Mouse (Mus musculus) MEL (cell line): Measurements from ENCODE around the gene Olfr692. TPM values are rescaled to one million over a fixed set of nuclear protein-coding genes. Genes with fewer than 3 reads are reported as not detected.

Experiments
- DNase-seq: peaks from one replicate; pipeline ENCODE4 v3.0.0; 2011; ENCODE audit warnings: low read depth, low spot score
- H3K27ac ChIP-seq: 2 replicates; pipeline ENCODE4 v1.5.1; 2012; ENCODE audit warnings: low read depth, mild to moderate bottlenecking, control low read depth, low read length, moderate library complexity; ENCODE audit not compliant: control insufficient read depth
- H3K27me3 ChIP-seq, 2 experiments: fragments of 150-350 bp in 1 of 2; sonication (generic) in 1 of 2; 2 replicates each; pipeline ENCODE4 v1.6.1; 2012; ENCODE audit warnings: low read length in 2 of 2, mild to moderate bottlenecking in 2 of 2, improper control_type of control experiment in 1 of 2, moderate library complexity in 1 of 2; ENCODE audit not compliant: insufficient read depth in 2 of 2, control insufficient read depth in 1 of 2
- H3K36me3 ChIP-seq, 2 experiments: 2 replicates each; pipeline ENCODE4 v1.6.1; 2012 to 2014; ENCODE audit warnings: low read length in 2 of 2, improper control_type of control experiment in 1 of 2, inconsistent platforms in 1 of 2, mild to moderate bottlenecking in 1 of 2; ENCODE audit not compliant: insufficient read depth in 2 of 2, control insufficient read depth in 1 of 2
- H3K4me1 ChIP-seq, 2 experiments: fragments of 150-350 bp in 1 of 2; sonication (generic) in 1 of 2; 2 replicates each; pipeline ENCODE4 v1.6.1; 2012; ENCODE audit warnings: low read length in 2 of 2, improper control_type of control experiment in 1 of 2, mild to moderate bottlenecking in 1 of 2; ENCODE audit not compliant: insufficient read depth in 2 of 2, control insufficient read depth in 1 of 2
- H3K4me3 ChIP-seq, 2 experiments: fragments of 150-350 bp in 1 of 2; sonication (generic) in 1 of 2; 2 replicates each; pipeline ENCODE4 v1.5.1; 2012; ENCODE audit warnings: low read depth in 2 of 2, low read length in 2 of 2, mild to moderate bottlenecking in 2 of 2, moderate library complexity in 2 of 2, control low read depth in 1 of 2, improper control_type of control experiment in 1 of 2; ENCODE audit not compliant: control insufficient read depth in 1 of 2, insufficient read depth in 1 of 2
- H3K79me2 ChIP-seq: 2 replicates; pipeline ENCODE4 v1.6.1; 2012; ENCODE audit warnings: mild to moderate bottlenecking, low read length, moderate library complexity; ENCODE audit not compliant: control insufficient read depth, poor library complexity, insufficient read depth
- H3K9ac ChIP-seq: 2 replicates; pipeline ENCODE4 v1.6.1; 2012; ENCODE audit warnings: low read depth, mild to moderate bottlenecking, control low read depth, low read length, moderate library complexity; ENCODE audit not compliant: control insufficient read depth, poor library complexity, severe bottlenecking
- H3K9me3 ChIP-seq: fragments of 150-350 bp; sonication (generic); replicated peaks from 2 replicates; pipeline ENCODE4 v1.6.1; 2012; ENCODE audit warnings: mild to moderate bottlenecking, low read length, improper control_type of control experiment, moderate library complexity; ENCODE audit not compliant: insufficient read depth
- BHLHE40 ChIP-seq: IDR thresholded peaks from 2 replicates; pipeline ENCODE4 v1.6.1; 2012; ENCODE audit warnings: low read depth, mild to moderate bottlenecking, inconsistent platforms, low read length, improper control_type of control experiment, borderline replicate concordance
- CHD1 ChIP-seq: IDR thresholded peaks from 2 replicates; pipeline ENCODE4 v1.6.1; 2012; ENCODE audit warnings: low read depth, mild to moderate bottlenecking, inconsistent platforms, low read length, improper control_type of control experiment
- CTCF ChIP-seq, 3 experiments: IDR thresholded peaks in 2 of 3; conservative IDR thresholded peaks in 1 of 3; 2 replicates each; pipeline ENCODE4 v1.5.1; 2011 to 2012; ENCODE audit warnings: low read length in 3 of 3, low read depth in 2 of 3, mild to moderate bottlenecking in 2 of 3, improper control_type of control experiment in 1 of 3, inconsistent platforms in 1 of 3, mixed read lengths in 1 of 3, moderate library complexity in 1 of 3; ENCODE audit not compliant: control insufficient read depth in 1 of 3, insufficient read depth in 1 of 3, poor library complexity in 1 of 3, severe bottlenecking in 1 of 3
- ETS1 ChIP-seq: IDR thresholded peaks from 2 replicates; pipeline ENCODE4 v1.6.1; 2012; ENCODE audit warnings: low read depth, mild to moderate bottlenecking, inconsistent platforms, low read length, improper control_type of control experiment, moderate library complexity
- HCFC1 ChIP-seq: IDR thresholded peaks from 2 replicates; pipeline ENCODE4 v1.6.1; 2012; ENCODE audit warnings: low read depth, mild to moderate bottlenecking, inconsistent platforms, low read length, improper control_type of control experiment, moderate library complexity
- JUND ChIP-seq: IDR thresholded peaks from 2 replicates; pipeline ENCODE4 v1.6.1; 2011; ENCODE audit warnings: low read depth, mild to moderate bottlenecking, improper control_type of control experiment, low read length
- KAT2A ChIP-seq: conservative IDR thresholded peaks from 2 replicates; pipeline ENCODE4 v1.6.1; 2012; ENCODE audit warnings: low read depth, low read length, improper control_type of control experiment, inconsistent platforms
- POLR2AphosphoS2 ChIP-seq: IDR thresholded peaks from 2 replicates; pipeline ENCODE4 v1.6.1; 2011; ENCODE audit warnings: low read length, improper control_type of control experiment
- POLR2AphosphoS5 ChIP-seq: IDR thresholded peaks from 2 replicates; pipeline ENCODE4 v1.6.1; 2012; ENCODE audit warnings: low read depth, borderline replicate concordance, mild to moderate bottlenecking, inconsistent platforms, low read length, moderate library complexity, mixed read lengths
- SMC3 ChIP-seq: IDR thresholded peaks from 2 replicates; pipeline ENCODE4 v1.6.1; 2011; ENCODE audit warnings: low read depth, low read length, improper control_type of control experiment
- TAL1 ChIP-seq: IDR thresholded peaks from 2 replicates; pipeline ENCODE4 v1.6.1; 2012; ENCODE audit warnings: mild to moderate bottlenecking, inconsistent platforms, low read length, moderate library complexity, mixed read lengths
- TBP ChIP-seq: IDR thresholded peaks from 2 replicates; pipeline ENCODE4 v1.8.0; 2011; ENCODE audit warnings: low read depth, low read length, improper control_type of control experiment
- ZC3H11A ChIP-seq: IDR thresholded peaks from 2 replicates; pipeline ENCODE4 v1.6.1; 2012; ENCODE audit warnings: low read depth, mild to moderate bottlenecking, inconsistent platforms, low read length, improper control_type of control experiment
- ZMIZ1 ChIP-seq: IDR thresholded peaks from 2 replicates; pipeline ENCODE4 v1.6.1; 2012; ENCODE audit warnings: low read depth, mild to moderate bottlenecking, inconsistent platforms, low read length, improper control_type of control experiment, moderate library complexity
- ZNF384 ChIP-seq: IDR thresholded peaks from 2 replicates; pipeline ENCODE4 v1.6.1; 2012; ENCODE audit warnings: low read depth, mild to moderate bottlenecking, inconsistent platforms, low read length, improper control_type of control experiment
- polyA plus RNA-seq, 2 experiments: library from polyadenylated mRNA; stranded (reverse) in 1 of 2; unstranded in 1 of 2; fragments of >175 nt in 1 of 2; fragments of >200 nt in 1 of 2; gene quantifications; 2 replicates each; pipeline versions ENCODE4 v1.2.1 to v1.2.4; 2012; ENCODE audit warnings: low replicate concordance in 2 of 2, low read depth in 1 of 2; ENCODE audit not compliant: insufficient read length in 2 of 2, insufficient read depth in 1 of 2, missing spikeins in 1 of 2
- total RNA-seq: library from RNA; depleted of rRNA; stranded (reverse); fragments of 300-350 nt; gene quantifications from 2 replicates; pipeline ENCODE4 v1.2.3, GENCODE M21; 2012

Gene Olfr692
- total and polyA plus RNA-seq, 3 experiments, result not detected

DNA sequence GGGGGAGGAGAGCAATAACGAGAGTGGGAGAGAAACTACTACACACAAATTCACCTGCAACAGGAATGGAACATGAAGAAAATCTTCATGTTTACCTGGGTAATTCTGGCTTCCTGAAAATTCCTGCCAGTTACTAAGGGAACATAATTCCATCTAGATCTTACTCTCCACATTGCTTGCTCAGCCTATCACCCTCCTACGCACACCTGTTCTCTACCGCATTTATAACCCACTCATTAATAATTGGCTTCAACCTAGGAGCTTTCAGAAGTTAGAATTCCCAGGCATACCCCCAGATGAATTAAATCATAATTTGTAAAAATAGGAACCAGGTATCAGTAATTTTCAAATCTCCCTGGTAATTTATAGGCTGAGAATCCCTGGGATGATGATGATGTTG, 5.9 kb downstream of the Olfr692 start:
- no peaks in the 10 kb centered on the region for H3K79me2 ChIP-seq
- no peak for DNase-seq

DNA sequence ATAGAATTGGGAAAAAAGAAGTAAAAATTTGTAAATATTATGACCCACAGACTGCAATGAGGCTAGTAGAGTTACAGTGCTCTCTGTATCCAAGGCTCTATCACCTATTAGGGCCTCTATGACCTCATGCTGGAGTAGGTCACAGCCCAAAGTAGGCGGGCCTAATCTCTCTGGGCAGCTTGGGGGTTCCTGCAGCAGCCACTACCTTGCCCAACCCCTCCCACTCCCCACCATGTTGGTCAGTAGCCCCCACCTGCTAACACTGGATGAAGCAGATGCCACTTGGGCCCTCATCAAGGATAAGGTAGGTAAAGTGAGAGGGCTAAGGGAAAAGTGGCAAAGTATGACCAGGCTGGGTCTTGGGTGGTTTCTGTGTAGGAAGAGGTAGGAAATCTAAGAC, 6.8 kb downstream of the Olfr692 start, which contains the start of gene Gm5901:
TSS of gene Gm5901 (plus strand) at position 173 of the 400 bp plus-strand sequence.
- Histone ChIP-seq H3K4me1 (peaks cover 6 to 7% of the 10 kb centered on the region in 2 experiments), H3K9ac (no peak within 1 kb of the TSS), H3K9me3 (no peaks in the 10 kb centered on the region), H3K36me3 (peaks cover 0 to 13% of the 10 kb centered on the region in 2 experiments; a peak in 2 of 4 replicates), H3K27ac (no peak within 1 kb of the TSS), H3K79me2 (no peaks in the 10 kb centered on the region), H3K4me3 (no peak within 1 kb of the TSS), H3K27me3 (no peaks in the 10 kb centered on the region)
- TF ChIP-seq TAL1 (no peak), CHD1 (no peak), ZC3H11A (no peak), ZMIZ1 (no peak), POLR2AphosphoS5 (no peak), CTCF (IDR thresholded peaks at IDR 0.05 in 2 of 3, conservative IDR thresholded peaks at IDR 0.05 in 1 of 3; ENCODE audit: control insufficient read depth in 1 of 3, insufficient read depth in 1 of 3, low read depth in 2 of 3, low read length in 3 of 3, poor library complexity in 1 of 3, severe bottlenecking in 1 of 3) (no peak)
- DNase-seq, result no peak

More for the DNA sequence above, 5.9 kb downstream of the Olfr692 start:
- H3K4me1 ChIP-seq, result peaks cover 6 to 7% of the 10 kb centered on the region in 2 experiments
- no peak overlapping the region for H3K9ac ChIP-seq
- TF ChIP-seq ZMIZ1 (no peak), BHLHE40 (no peak), POLR2AphosphoS2 (no peak), ZNF384 (no peak), HCFC1 (no peak)
- peaks cover 0 to 13% of the 10 kb centered on the region in 2 experiments; a peak in 2 of 4 replicates for H3K36me3 ChIP-seq
- H3K27me3 ChIP-seq, result no peaks in the 10 kb centered on the region
- no peak overlapping the region for H3K27ac ChIP-seq
- no peaks in the 10 kb centered on the region for H3K9me3 ChIP-seq
- no peak overlapping the region for H3K4me3 ChIP-seq

DNA sequence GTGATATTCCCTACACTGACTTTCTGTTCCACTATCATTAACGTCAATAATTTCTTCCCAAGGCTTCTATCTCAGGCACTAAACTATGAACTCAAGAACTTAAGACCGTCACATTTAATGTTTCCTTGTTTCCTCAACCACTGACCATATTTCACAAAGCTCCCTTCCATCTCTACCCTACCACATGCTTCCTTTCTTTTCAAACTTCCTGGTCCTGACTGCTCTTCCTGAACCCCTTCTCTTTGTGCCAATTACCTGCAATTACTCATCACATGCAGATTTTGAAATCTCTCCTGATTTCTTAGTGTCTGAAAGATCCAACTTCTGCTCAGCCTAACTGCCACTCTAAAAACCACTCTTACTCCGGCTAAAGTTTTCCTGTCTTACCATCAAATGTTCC, 12.3 kb downstream of the Olfr692 start:
- TF ChIP-seq JUND, result no peak
- TF ChIP-seq POLR2AphosphoS2, result no peak
- no peak for TF ChIP-seq SMC3
- no peak for TF ChIP-seq KAT2A
- TF ChIP-seq TBP, result no peak
- TF ChIP-seq ETS1, result no peak
- TF ChIP-seq, all 39 proteins: peak for 0
- Histone ChIP-seq H3K36me3 (peaks cover 0 to 2% of the 10 kb centered on the region in 2 experiments; a peak in 3 of 4 replicates), H3K9me3 (no peaks in the 10 kb centered on the region), H3K27me3 (no peaks in the 10 kb centered on the region), H3K4me3 (no peak overlapping the region), H3K4me1 (no peaks in the 10 kb centered on the region; a peak in 1 of 4 replicates), H3K27ac (no peak overlapping the region), H3K79me2 (no peaks in the 10 kb centered on the region), H3K9ac (no peak overlapping the region)
- DNase-seq, result no peak
